Mouse (Mus musculus): ENCODE data around the gene Ehbp1. TPM values are rescaled to one million over a fixed set of nuclear protein-coding genes. Genes with fewer than 3 reads are reported as not detected.

Gene Ehbp1
- total and polyA plus RNA-seq, 3 experiments = 2.5 to 4.0 (median 3.1) TPM

GRCm38 (mm10) chr11:21992761-21993596, 349.1 kb downstream of the Ehbp1 start:
- TF ChIP-seq MYC (IDR thresholded peaks at IDR 0.05; ENCODE audit: low read depth, low read length) (no peak), ELF1 (IDR thresholded peaks at IDR 0.05; ENCODE audit: low read depth, low read length) (no peak)
- Histone ChIP-seq H3K4me2 (ENCODE audit: insufficient read depth, low read depth, poor library complexity, severe bottlenecking) (no peak overlapping the region), H3K9me3 (replicated peaks; ENCODE audit: low read length) (peaks cover 40% of the 10 kb centered on the region)

GRCm38 (mm10) chr11:21988398-21988946, 353.6 kb downstream of the Ehbp1 start:
- TF ChIP-seq POLR2AphosphoS2 (IDR thresholded peaks at IDR 0.05; ENCODE audit: low read depth, low read length) (no peak), MAZ (IDR thresholded peaks at IDR 0.05; ENCODE audit: low read depth, low read length) (no peak), JUN (IDR thresholded peaks at IDR 0.05; ENCODE audit: insufficient read depth, low read depth, low read length) (no peak), BHLHE40 (IDR thresholded peaks at IDR 0.05; ENCODE audit: low read depth, low read length) (no peak), USF1 (IDR thresholded peaks at IDR 0.05; ENCODE audit: low read depth, low read length) (no peak), PAX5 (IDR thresholded peaks at IDR 0.05; ENCODE audit: low read length) (no peak), POLR2A (IDR thresholded peaks at IDR 0.05; ENCODE audit: low read depth, low read length) (no peak), HCFC1 (IDR thresholded peaks at IDR 0.05; ENCODE audit: low read depth, low read length) (no peak), E2F4 (IDR thresholded peaks at IDR 0.05; ENCODE audit: insufficient replicate concordance, low read depth, low read length) (no peak), RCOR1 (conservative IDR thresholded peaks at IDR 0.05; ENCODE audit: low read depth, low read length) (no peak), UBTF (IDR thresholded peaks at IDR 0.05; ENCODE audit: low read depth, low read length) (no peak), JUND (conservative IDR thresholded peaks at IDR 0.05; ENCODE audit: low read depth, low read length) (no peak), SIN3A (IDR thresholded peaks at IDR 0.05; ENCODE audit: low read length) (no peak), ZC3H11A (IDR thresholded peaks at IDR 0.05; ENCODE audit: low read depth, low read length) (no peak), SMC3 (IDR thresholded peaks at IDR 0.05; ENCODE audit: low read depth, low read length) (no peak)
- Histone ChIP-seq H3K27ac (ENCODE audit: insufficient read depth, low read depth) (no peak overlapping the region), H3K79me2 (replicated peaks; ENCODE audit: control insufficient read depth, extremely low read depth, insufficient read depth, poor library complexity, severe bottlenecking) (no peaks in the 10 kb centered on the region), H3K4me1 (ENCODE audit: control insufficient read depth in 1 of 2, insufficient read depth in 2 of 2) (no peaks in the 10 kb centered on the region), H3K27me3 (replicated peaks) (no peaks in the 10 kb centered on the region), H3K9me3 (replicated peaks; ENCODE audit: low read length) (peaks cover 10% of the 10 kb centered on the region), H3K4me2 (ENCODE audit: insufficient read depth, low read depth, poor library complexity, severe bottlenecking) (no peak overlapping the region), H3K36me3 (replicated peaks in 1 of 2; ENCODE audit: control insufficient read depth in 1 of 2, insufficient read depth in 1 of 2, low read length in 1 of 2) (no peaks in the 10 kb centered on the region), H3K4me3 (replicated peaks in 1 of 3; ENCODE audit: low read depth in 2 of 3, low read length in 2 of 3, poor library complexity in 1 of 3) (no peak overlapping the region), H3K9ac (ENCODE audit: insufficient read depth, low read depth) (no peak overlapping the region)
- dilution Hi-C loops (cut with MboI; ENCODE audit: extremely low pct_ligation_motif_present, extremely low pct_unique_long_range_greater_than_20kb, low sequenced_read_pairs) (no loop called here), in situ Hi-C loops (cut with MboI; ENCODE audit: low pct_ligation_motif_present, low pct_unique_long_range_greater_than_20kb, low sequenced_read_pairs) (no loop called here)
- DNase-seq (ENCODE audit: extremely low read depth) = no peak

More at GRCm38 (mm10) chr11:21992761-21993596, 349.1 kb downstream of the Ehbp1 start:
- Histone ChIP-seq H3K27ac (ENCODE audit: insufficient read depth, low read depth) (no peak overlapping the region), H3K36me3 (replicated peaks in 1 of 2; ENCODE audit: control insufficient read depth in 1 of 2, insufficient read depth in 1 of 2, low read length in 1 of 2) (no peaks in the 10 kb centered on the region), H3K79me2 (replicated peaks; ENCODE audit: control insufficient read depth, extremely low read depth, insufficient read depth, poor library complexity, severe bottlenecking) (no peaks in the 10 kb centered on the region), H3K9ac (ENCODE audit: insufficient read depth, low read depth) (no peak overlapping the region), H3K4me1 (ENCODE audit: control insufficient read depth in 1 of 2, insufficient read depth in 2 of 2) (no peaks in the 10 kb centered on the region), H3K27me3 (replicated peaks) (no peaks in the 10 kb centered on the region), H3K4me3 (replicated peaks in 1 of 3; ENCODE audit: low read depth in 2 of 3, low read length in 2 of 3, poor library complexity in 1 of 3) (no peak overlapping the region)
- no peak for DNase-seq (ENCODE audit: extremely low read depth)
- dilution Hi-C loops (cut with MboI; ENCODE audit: extremely low pct_ligation_motif_present, extremely low pct_unique_long_range_greater_than_20kb, low sequenced_read_pairs) (no loop called here), in situ Hi-C loops (cut with MboI; ENCODE audit: low pct_ligation_motif_present, low pct_unique_long_range_greater_than_20kb, low sequenced_read_pairs) (no loop called here)

Data from CH12.LX (cell line).